Mouse (Mus musculus): ENCODE data around the gene Cers3.

- TF ChIP-seq TAL1 (IDR thresholded peaks at IDR 0.05; ENCODE audit: low read length), result no peak
- no peak for TF ChIP-seq GATA1 (IDR thresholded peaks at IDR 0.05; ENCODE audit: low read length)
Observed at GRCm38 (mm10) chr7:66839463-66840007, 96.2 kb downstream of the Cers3 start, which contains the start of gene Adamts17.

Measured in erythroblast, embryonic 14.5 days (primary cell).